Comparison of ENCODE assay signal across 8 mouse cellular contexts in the genomic region with DNA sequence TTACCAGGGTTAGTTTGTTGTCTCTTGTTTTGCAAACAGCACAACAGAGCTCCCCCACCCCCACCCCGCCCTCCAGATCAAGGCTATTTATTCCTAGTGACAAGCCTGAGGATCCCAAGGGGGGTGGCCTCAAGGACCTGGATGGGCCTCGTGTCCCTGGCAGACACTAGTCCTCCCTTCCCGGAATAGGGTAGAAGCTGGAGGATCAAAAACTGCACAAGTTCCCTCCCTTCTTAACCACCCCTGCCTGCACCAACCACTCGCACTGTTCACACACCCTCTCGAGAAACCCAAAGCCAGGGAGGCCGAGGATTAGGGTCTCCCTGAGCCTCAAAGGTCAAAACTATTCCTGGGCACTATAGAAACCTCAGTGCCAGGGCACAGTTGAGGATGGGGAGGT. TPM values are rescaled to one million over a fixed set of nuclear protein-coding genes. Genes with fewer than 3 reads are reported as not detected.
DNase-seq lines count a peak whose midpoint lies in the region; ATAC-seq lines count a peak whose summit lies in the region.

No protein-coding gene starts in this region.

- H3K4me2 ChIP-seq in lung, embryonic 15.5 days = peak overlapping the region; percentile 95
- H3K4me2 ChIP-seq in forebrain, embryonic 12.5 days = peak overlapping the region; percentile 96
- peak overlapping the region; percentile 78 for H3K4me2 ChIP-seq in intestine, embryonic 15.5 days (replicated peaks)
- H3K4me2 ChIP-seq in neural tube, embryonic 12.5 days (replicated peaks) = peak overlapping the region; percentile 92

- peak overlapping the region; percentile 86 for H3K27ac ChIP-seq in lung, embryonic 15.5 days
- no peak overlapping the region for H3K27ac ChIP-seq in forebrain, embryonic 12.5 days
- peak overlapping the region; percentile 89 for H3K27ac ChIP-seq in intestine, embryonic 15.5 days
- H3K27ac ChIP-seq in neural tube, embryonic 12.5 days = no peak overlapping the region

- peaks cover 46% of the 10 kb centered on the region for H3K4me1 ChIP-seq in lung, embryonic 15.5 days
- peaks cover 47% of the 10 kb centered on the region for H3K4me1 ChIP-seq in forebrain, embryonic 12.5 days
- H3K4me1 ChIP-seq in intestine, embryonic 15.5 days (replicated peaks) = peaks cover 37% of the 10 kb centered on the region
- H3K4me1 ChIP-seq in neural tube, embryonic 12.5 days = peaks cover 30% of the 10 kb centered on the region

- H3K9ac ChIP-seq in lung, embryonic 15.5 days = peak overlapping the region; percentile 92
- H3K9ac ChIP-seq in forebrain, embryonic 12.5 days = peak overlapping the region; percentile 74; the same call in 1 of the 2 replicates
- H3K9ac ChIP-seq in intestine, embryonic 15.5 days = peak overlapping the region; percentile 76
- H3K9ac ChIP-seq in neural tube, embryonic 12.5 days = no peak overlapping the region

- no peak for DNase-seq in lung, postnatal 10 days
- DNase-seq in layer of hippocampus, postnatal 25 days (ENCODE audit: extremely low spot score in 1 of 2, low spot score in 1 of 2) = no peak
- DNase-seq in lung, postnatal 4 days = no peak

- H3K36me3 ChIP-seq in lung, embryonic 15.5 days = no peaks in the 10 kb centered on the region
- no peaks in the 10 kb centered on the region for H3K36me3 ChIP-seq in forebrain, embryonic 12.5 days (replicated peaks)
- no peaks in the 10 kb centered on the region for H3K36me3 ChIP-seq in intestine, embryonic 15.5 days
- H3K36me3 ChIP-seq in neural tube, embryonic 12.5 days = no peaks in the 10 kb centered on the region

- peaks cover 31% of the 10 kb centered on the region for H3K27me3 ChIP-seq in lung, embryonic 15.5 days
- H3K27me3 ChIP-seq in forebrain, embryonic 12.5 days = peaks cover 26% of the 10 kb centered on the region
- H3K27me3 ChIP-seq in intestine, embryonic 15.5 days (replicated peaks) = no peaks in the 10 kb centered on the region
- H3K27me3 ChIP-seq in neural tube, embryonic 12.5 days (replicated peaks) = peaks cover 29% of the 10 kb centered on the region

- 19% methylated on average over 6 of the region's 6 CpGs for WGBS in lung, embryonic 15.5 days
- 4% methylated on average over 6 of the region's 6 CpGs for WGBS in forebrain, embryonic 12.5 days
- WGBS in intestine, embryonic 15.5 days = 18% methylated on average over 6 of the region's 6 CpGs
- 14% methylated on average over 6 of the region's 6 CpGs for WGBS in neural tube, embryonic 12.5 days

- ATAC-seq in lung, embryonic 15.5 days (ENCODE audit: borderline replicate concordance, extremely low read depth, low FRiP score, low TSS enrichment) = no peak
- ATAC-seq in forebrain, embryonic 12.5 days (ENCODE audit: low FRiP score) = no peak
- 0 out of 2 replicates have a peak, but pooled peaks have one; percentile 0 for ATAC-seq in intestine, embryonic 15.5 days
- no peak for ATAC-seq in neural tube, embryonic 12.5 days (ENCODE audit: low FRiP score, low read depth)
- no peak for ATAC-seq in inflammation-experienced regulatory T-cells, adult 6 months

- no peaks in the 10 kb centered on the region for H3K9me3 ChIP-seq in lung, embryonic 15.5 days
- H3K9me3 ChIP-seq in forebrain, embryonic 12.5 days = no peaks in the 10 kb centered on the region
- no peaks in the 10 kb centered on the region for H3K9me3 ChIP-seq in intestine, embryonic 15.5 days
- H3K9me3 ChIP-seq in neural tube, embryonic 12.5 days = no peaks in the 10 kb centered on the region

- peak overlapping the region; percentile 84 for H3K4me3 ChIP-seq in lung, embryonic 15.5 days
- peak overlapping the region; percentile 74; the same call in 1 of the 2 replicates for H3K4me3 ChIP-seq in forebrain, embryonic 12.5 days (replicated peaks)
- H3K4me3 ChIP-seq in intestine, embryonic 15.5 days (replicated peaks) = peak overlapping the region; percentile 69
- H3K4me3 ChIP-seq in neural tube, embryonic 12.5 days = no peak overlapping the region; the same call in 1 of the 2 replicates

RNA-seq across cellular contexts. Expression of a gene that starts 0.7 kb away (rescaled TPM):
- polyA plus RNA-seq in lung, embryonic 15.5 days (2015; fragmentation: Nextera tagmentation; extraction: Ambion mirVana) = 5.3 and 9.3 TPM in 2 replicates
- polyA plus RNA-seq in forebrain, embryonic 12.5 days (2016; fragmentation: Nextera tagmentation; extraction: Ambion mirVana) = 2.2 TPM in 2 replicates
- 8.8 and 11.8 TPM in 2 replicates for polyA plus RNA-seq in intestine, embryonic 15.5 days (2015; fragmentation: Nextera tagmentation; extraction: Ambion mirVana)
- 1.6 and 3.6 TPM in 2 replicates for polyA plus RNA-seq in neural tube, embryonic 12.5 days (2016; fragmentation: Nextera tagmentation; extraction: Ambion mirVana)
- polyA plus RNA-seq in inflammation-experienced regulatory T-cells, adult 6 months (2017; shearing (Covaris generic)) = 10 to 100 TPM in 2 of 3 experiments, 1 to 10 TPM in 1; 8.2 to 15.6 (median 13.5) TPM
- 1 to 10 TPM; 2.3 to 2.8 TPM for total RNA-seq in layer of hippocampus, postnatal 25 days (2021)

RNA-seq across cellular contexts. Expression of a gene that starts 6.4 kb away (rescaled TPM):
- 57.7 and 60.8 TPM in 2 replicates for polyA plus RNA-seq in lung, embryonic 15.5 days (2015; fragmentation: Nextera tagmentation; extraction: Ambion mirVana)
- 63.8 and 64.0 TPM in 2 replicates for polyA plus RNA-seq in forebrain, embryonic 12.5 days (2016; fragmentation: Nextera tagmentation; extraction: Ambion mirVana)
- polyA plus RNA-seq in intestine, embryonic 15.5 days (2015; fragmentation: Nextera tagmentation; extraction: Ambion mirVana) = 58.7 and 67.6 TPM in 2 replicates
- polyA plus RNA-seq in neural tube, embryonic 12.5 days (2016; fragmentation: Nextera tagmentation; extraction: Ambion mirVana) = 58.5 and 60.4 TPM in 2 replicates
- polyA plus RNA-seq in inflammation-experienced regulatory T-cells, adult 6 months (2017; shearing (Covaris generic)) = 10 to 100 TPM; 84.4 to 92.4 (median 85.0) TPM
- total RNA-seq in layer of hippocampus, postnatal 25 days (2021) = 10 to 100 TPM; 15.1 to 16.6 TPM

RNA-seq across cellular contexts. Expression of a gene that starts 14.8 kb away (rescaled TPM):
- 148 and 151 TPM in 2 replicates for polyA plus RNA-seq in lung, embryonic 15.5 days (2015; fragmentation: Nextera tagmentation; extraction: Ambion mirVana)
- 203 and 204 TPM in 2 replicates for polyA plus RNA-seq in forebrain, embryonic 12.5 days (2016; fragmentation: Nextera tagmentation; extraction: Ambion mirVana)
- polyA plus RNA-seq in intestine, embryonic 15.5 days (2015; fragmentation: Nextera tagmentation; extraction: Ambion mirVana) = 131 and 133 TPM in 2 replicates
- 157 and 162 TPM in 2 replicates for polyA plus RNA-seq in neural tube, embryonic 12.5 days (2016; fragmentation: Nextera tagmentation; extraction: Ambion mirVana)
- polyA plus RNA-seq in inflammation-experienced regulatory T-cells, adult 6 months (2017; shearing (Covaris generic)) = 100 to 1,000 TPM; 106 to 117 (median 115) TPM
- 10 to 100 TPM; 34.6 to 34.8 TPM for total RNA-seq in layer of hippocampus, postnatal 25 days (2021)

RNA-seq across cellular contexts. Expression of a gene that starts 41.9 kb away (rescaled TPM):
- 28.2 and 35.5 TPM in 2 replicates for polyA plus RNA-seq in lung, embryonic 15.5 days (2015; fragmentation: Nextera tagmentation; extraction: Ambion mirVana)
- 23.8 and 31.9 TPM in 2 replicates for polyA plus RNA-seq in forebrain, embryonic 12.5 days (2016; fragmentation: Nextera tagmentation; extraction: Ambion mirVana)
- 24.4 and 28.7 TPM in 2 replicates for polyA plus RNA-seq in intestine, embryonic 15.5 days (2015; fragmentation: Nextera tagmentation; extraction: Ambion mirVana)
- polyA plus RNA-seq in neural tube, embryonic 12.5 days (2016; fragmentation: Nextera tagmentation; extraction: Ambion mirVana) = 26.2 and 29.7 TPM in 2 replicates
- 100 to 1,000 TPM in 2 of 3 experiments, 10 to 100 TPM in 1; 93.6 to 120 (median 110) TPM for polyA plus RNA-seq in inflammation-experienced regulatory T-cells, adult 6 months (2017; shearing (Covaris generic))
- total RNA-seq in layer of hippocampus, postnatal 25 days (2021) = 10 to 100 TPM; 34.6 to 51.5 TPM

RNA-seq across cellular contexts. Expression of a gene that starts 43.2 kb away (rescaled TPM):
- polyA plus RNA-seq in lung, embryonic 15.5 days (2015; fragmentation: Nextera tagmentation; extraction: Ambion mirVana) = 0.06 and 0.14 TPM in 2 replicates
- 16.0 and 21.6 TPM in 2 replicates for polyA plus RNA-seq in forebrain, embryonic 12.5 days (2016; fragmentation: Nextera tagmentation; extraction: Ambion mirVana)
- polyA plus RNA-seq in intestine, embryonic 15.5 days (2015; fragmentation: Nextera tagmentation; extraction: Ambion mirVana) = 0.05 and 0.11 TPM in 2 replicates
- polyA plus RNA-seq in neural tube, embryonic 12.5 days (2016; fragmentation: Nextera tagmentation; extraction: Ambion mirVana) = 25.2 and 25.8 TPM in 2 replicates
- not detected for polyA plus RNA-seq in inflammation-experienced regulatory T-cells, adult 6 months (2017; shearing (Covaris generic))
- total RNA-seq in layer of hippocampus, postnatal 25 days (2021) = 10 to 100 TPM; 46.3 to 49.8 TPM

Comparison
In these comparisons a context has a peak if more than half of its experiments do, and no peak if none do; other contexts are left out.
1. H3K27ac ChIP-seq: peak in lung, embryonic 15.5 days (single experiment) and intestine, embryonic 15.5 days (single experiment); none in forebrain, embryonic 12.5 days (single experiment) and neural tube, embryonic 12.5 days (single experiment).
2. Peak in every context shown above with its lines, with median percentiles within 50 percentile points of each other: H3K4me2 ChIP-seq.